Mouse (Mus musculus) ES-E14 (cell line): ENCODE measurements at regions not wholly inside any gene's neighbourhood (a gene's known extent, or its start where the extent isn't known, plus 50 kb on each side); places are given as distances from the start of the nearest gene placed in this dataset.

Source experiments
- HCFC1 ChIP-seq: IDR thresholded peaks from 2 replicates; pipeline ENCODE4 v1.6.1; 2012; ENCODE audit warnings: low read length, inconsistent platforms, borderline replicate concordance; ENCODE audit not compliant: insufficient read depth
- MAFK ChIP-seq: IDR thresholded peaks from 2 replicates; pipeline ENCODE4 v1.6.1; 2014; ENCODE audit warnings: mild to moderate bottlenecking, low read depth, low read length, inconsistent platforms; ENCODE audit not compliant: insufficient read depth

DNA sequence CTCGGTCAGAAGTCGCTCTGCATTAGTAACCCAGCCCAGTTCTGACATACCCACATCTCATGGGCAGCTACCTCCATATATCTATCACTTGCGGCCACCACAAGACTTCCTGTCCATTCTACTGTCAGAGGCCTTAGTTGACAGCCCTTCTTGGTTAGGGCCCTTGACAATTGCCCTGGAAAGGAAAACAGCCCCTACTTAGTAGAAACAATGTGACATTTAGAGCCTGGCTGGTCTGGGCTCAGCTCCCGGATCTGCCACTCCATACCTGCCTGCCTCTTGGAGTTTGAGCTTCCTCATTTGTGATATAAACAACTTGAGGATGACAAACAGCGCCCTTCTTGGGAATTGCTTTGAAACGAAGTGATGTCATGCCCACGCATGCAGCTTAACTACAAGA is 210.5 kb downstream of the 1500009L16Rik start:
- no peak for TF ChIP-seq HCFC1
- TF ChIP-seq MAFK, result no peak
